Mouse (Mus musculus) liver, embryonic 12.5 days (tissue): ENCODE measurements around the gene Cyp21a1. TPM values are rescaled to one million over a fixed set of nuclear protein-coding genes. Genes with fewer than 3 reads are reported as not detected.

ENCODE experiments used
- microRNA-seq: library from miRNA; unstranded; fragments of <30 nt; microRNA quantifications from one replicate; pipeline ENCODE4, GENCODE M21; 2017
- polyA plus RNA-seq: library from polyadenylated mRNA; unstranded; fragments of >200 nt; fragmentation: Nextera tagmentation; extraction: Ambion mirVana; gene quantifications from 2 replicates; pipeline ENCODE4 v1.2.1, GENCODE M21; 2016

The Cyp21a1 gene
- polyA plus RNA-seq, 1 experiment from 2014 or later: not detected

Small RNAs within 50 kb of the gene (microRNA-seq; reads per million reads assigned to microRNA genes)
- gene Gm27471 (not detected), gene Mir6970 (not detected), gene Mir6971 (1.4 reads per million)

Other genes starting within 250 kb of the Cyp21a1 start
- 1.7 and 2.0 TPM in 2 replicates for gene Notch4, start 240.3 kb downstream of the Cyp21a1 start, polyA plus RNA-seq
- 10.7 and 11.0 TPM in 2 replicates for gene Gpsm3, start 214.8 kb downstream of the Cyp21a1 start, polyA plus RNA-seq
- 6.9 and 8.3 TPM in 2 replicates for gene Pbx2, start 213.3 kb downstream of the Cyp21a1 start, polyA plus RNA-seq
- 1.3 and 1.5 TPM in 2 replicates for gene Ager, start 206.7 kb downstream of the Cyp21a1 start, polyA plus RNA-seq
- gene Rnf5, start 200.9 kb downstream of the Cyp21a1 start, polyA plus RNA-seq: 94.8 and 101 TPM in 2 replicates
- 31.2 and 31.7 TPM in 2 replicates for gene Agpat1, start 200.3 kb downstream of the Cyp21a1 start, polyA plus RNA-seq
- gene Egfl8, start 188.6 kb downstream of the Cyp21a1 start, polyA plus RNA-seq: 0.45 and 0.50 TPM in 2 replicates
- gene Ppt2, start 176.1 kb downstream of the Cyp21a1 start, polyA plus RNA-seq: 13.7 and 13.9 TPM in 2 replicates
- not detected in 2 replicates for gene Prrt1, start 175.0 kb downstream of the Cyp21a1 start, polyA plus RNA-seq
- gene Fkbpl, start 159.8 kb downstream of the Cyp21a1 start, polyA plus RNA-seq: 6.7 and 7.1 TPM in 2 replicates
- gene Atf6b, start 157.4 kb downstream of the Cyp21a1 start, polyA plus RNA-seq: 37.0 and 37.3 TPM in 2 replicates
- gene Tnxb, start 134.0 kb downstream of the Cyp21a1 start, polyA plus RNA-seq: 0.04 and 0.05 TPM in 2 replicates
- 0.42 and 0.61 TPM in 2 replicates for gene C4b, start 60.7 kb downstream of the Cyp21a1 start, polyA plus RNA-seq
- gene Stk19, start 32.4 kb upstream of the Cyp21a1 start, polyA plus RNA-seq: 18.0 and 18.6 TPM in 2 replicates
- gene Dxo, start 32.5 kb upstream of the Cyp21a1 start, polyA plus RNA-seq: 37.0 and 38.8 TPM in 2 replicates
- gene Skiv2l, start 45.6 kb upstream of the Cyp21a1 start, polyA plus RNA-seq: 34.0 and 39.5 TPM in 2 replicates
- gene Nelfe, start 45.8 kb upstream of the Cyp21a1 start, polyA plus RNA-seq: 69.3 and 72.0 TPM in 2 replicates
- gene Cfb, start 58.0 kb upstream of the Cyp21a1 start, polyA plus RNA-seq: 83.5 and 85.0 TPM in 2 replicates
- gene Zbtb12, start 74.9 kb upstream of the Cyp21a1 start, polyA plus RNA-seq: 1.8 and 1.9 TPM in 2 replicates
- not detected in 2 replicates for gene Gm20547, start 77.5 kb upstream of the Cyp21a1 start, polyA plus RNA-seq
- 7.9 and 8.2 TPM in 2 replicates for gene C2, start 93.7 kb upstream of the Cyp21a1 start, polyA plus RNA-seq
- 27.1 and 32.8 TPM in 2 replicates for gene Ehmt2, start 93.9 kb upstream of the Cyp21a1 start, polyA plus RNA-seq
- gene Slc44a4, start 109.9 kb upstream of the Cyp21a1 start, polyA plus RNA-seq: 0.75 and 0.79 TPM in 2 replicates
- 16.9 and 17.3 TPM in 2 replicates for gene Neu1, start 126.7 kb upstream of the Cyp21a1 start, polyA plus RNA-seq
- gene Hspa1b, start 154.7 kb upstream of the Cyp21a1 start, polyA plus RNA-seq: 0.11 and 0.21 TPM in 2 replicates
- 0.73 TPM in 1 of 2 replicates, not detected in the other for gene Gm20481, start 165.4 kb upstream of the Cyp21a1 start, polyA plus RNA-seq
- 2.8 and 5.0 TPM in 2 replicates for gene Hspa1a, start 167.6 kb upstream of the Cyp21a1 start, polyA plus RNA-seq
- gene Hspa1l, start 168.1 kb upstream of the Cyp21a1 start, polyA plus RNA-seq: 0.38 and 0.49 TPM in 2 replicates
- 202 and 215 TPM in 2 replicates for gene Lsm2, start 177.3 kb upstream of the Cyp21a1 start, polyA plus RNA-seq
- 208 and 211 TPM in 2 replicates for gene Vars, start 196.4 kb upstream of the Cyp21a1 start, polyA plus RNA-seq
- gene Vwa7, start 212.0 kb upstream of the Cyp21a1 start, polyA plus RNA-seq: 0.10 and 0.15 TPM in 2 replicates
- gene Sapcd1, start 223.5 kb upstream of the Cyp21a1 start, polyA plus RNA-seq: 2.8 and 3.4 TPM in 2 replicates
- 4.0 and 4.8 TPM in 2 replicates for gene Msh5, start 242.2 kb upstream of the Cyp21a1 start, polyA plus RNA-seq
- 160 and 162 TPM in 2 replicates for gene Clic1, start 245.4 kb upstream of the Cyp21a1 start, polyA plus RNA-seq